In the genomic region with DNA sequence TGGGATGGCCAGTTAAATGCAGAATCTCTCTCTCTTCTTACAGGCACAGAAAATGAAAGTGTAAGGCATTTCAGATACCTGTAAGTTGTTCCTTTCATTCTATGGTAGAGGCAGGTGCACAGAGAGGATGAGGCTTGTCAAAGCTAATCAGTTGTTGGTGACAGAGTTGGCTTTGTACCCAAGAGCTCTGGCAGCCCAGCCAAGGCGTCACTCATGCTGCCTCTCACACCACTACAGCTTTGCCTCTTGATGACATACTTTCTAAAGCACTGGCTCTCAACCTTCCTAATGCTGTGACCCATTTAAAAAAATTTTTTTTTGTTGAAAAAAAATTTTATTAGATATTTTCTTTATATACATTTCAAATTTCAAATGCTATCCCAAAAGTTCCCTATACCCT, we compare ENCODE assay signal across 24 mouse cellular contexts.
"Had no signal": no experiment of that assay in that cellular context is flagged by ENCODE, and none has a peak within 500 bp of the region (broad histone marks: within the 10 kb centered on the region; RNA-seq: fewer than 3 reads in every experiment).

No protein-coding gene starts in this region.

- H3K9ac ChIP-seq: heart, embryonic 13.5 days; heart, embryonic 15.5 days; hindbrain, embryonic 15.5 days; kidney, embryonic 15.5 days; limb, embryonic 13.5 days; limb, embryonic 15.5 days; liver, embryonic 12.5 days; liver, embryonic 14.5 days had no signal

- H3K9me3 ChIP-seq: heart, embryonic 13.5 days; heart, embryonic 15.5 days; hindbrain, embryonic 15.5 days; kidney, embryonic 15.5 days; limb, embryonic 15.5 days; liver, embryonic 12.5 days had no signal

- H3K36me3 ChIP-seq: heart, embryonic 13.5 days; heart, embryonic 15.5 days; hindbrain, embryonic 15.5 days; kidney, embryonic 15.5 days; limb, embryonic 13.5 days; limb, embryonic 15.5 days; liver, embryonic 12.5 days had no signal

- DNase-seq: gastrocnemius, adult 2 months; gastrocnemius, postnatal 14 days; gastrocnemius, postnatal 36 days; heart, adult 2 months; heart, postnatal 36 days; kidney, adult 11 months; kidney, adult 2 months; kidney, adult 9 months; kidney, postnatal 14 days; kidney, postnatal 36 days; layer of hippocampus, adult 9-11 months; layer of hippocampus, postnatal 36 days; left cerebral cortex, postnatal 4 days had no signal

- H3K4me2 ChIP-seq: heart, embryonic 11.5 days; heart, embryonic 13.5 days; heart, embryonic 15.5 days; hindbrain, embryonic 15.5 days; kidney, embryonic 15.5 days; limb, embryonic 13.5 days; limb, embryonic 15.5 days; liver, embryonic 12.5 days had no signal

- H3K27me3 ChIP-seq: heart, embryonic 13.5 days; heart, embryonic 15.5 days; hindbrain, embryonic 15.5 days; kidney, embryonic 15.5 days; limb, embryonic 13.5 days; limb, embryonic 15.5 days; liver, embryonic 12.5 days had no signal

- H3K27ac ChIP-seq: gastrocnemius, adult 2 months; heart, adult 2 months; heart, embryonic 13.5 days; heart, embryonic 15.5 days; hindbrain, embryonic 15.5 days; kidney, embryonic 15.5 days; kidney, postnatal 0 days; limb, embryonic 13.5 days; limb, embryonic 15.5 days; liver, embryonic 12.5 days; liver, embryonic 14.5 days had no signal

- H3K4me3 ChIP-seq: gastrocnemius, adult 2 months; heart, adult 2 months; heart, embryonic 13.5 days; heart, embryonic 15.5 days; hindbrain, embryonic 15.5 days; kidney, embryonic 15.5 days; limb, embryonic 13.5 days; limb, embryonic 15.5 days; liver, embryonic 12.5 days had no signal

- H3K4me1 ChIP-seq: heart, embryonic 13.5 days; heart, embryonic 15.5 days; limb, embryonic 13.5 days; limb, embryonic 15.5 days; liver, embryonic 12.5 days had no signal

- ATAC-seq: intestine, embryonic 16.5 days; liver, embryonic 12.5 days had no signal
